Mouse (Mus musculus): ENCODE measurements around the gene Ltbp2. TPM values are rescaled to one million over a fixed set of nuclear protein-coding genes. Genes with fewer than 3 reads are reported as not detected.
A peak's percentile ranks its signal among the peaks of the same experiment; 100 is the strongest.

The Ltbp2 gene
- total and polyA plus RNA-seq, 3 experiments, result 0.99 to 5.6 (median 2.3) TPM

- H3K9ac ChIP-seq (ENCODE audit: low read depth, low read length), result no peak overlapping the region
- H3K4me3 ChIP-seq, result no peak overlapping the region
- no peaks in the 10 kb centered on the region; the same call in 1 of the 2 replicates for H3K27me3 ChIP-seq (ENCODE audit: control insufficient read depth, insufficient read depth, low read length)
- DNase-seq, result peak; percentile 57 to 62
- peaks cover 6% of the 10 kb centered on the region for H3K4me1 ChIP-seq (ENCODE audit: control insufficient read depth, insufficient read depth, low read length)
- no peak overlapping the region for H3K27ac ChIP-seq
- no peaks in the 10 kb centered on the region for H3K36me3 ChIP-seq (ENCODE audit: control insufficient read depth, insufficient read depth, low read length)
- TF ChIP-seq CTCF (IDR thresholded peaks at IDR 0.05) (no peak), EP300 (IDR thresholded peaks at IDR 0.05; ENCODE audit: insufficient read depth, low read depth, low read length) (0 out of 2 replicates have a peak, but pooled peaks have one; percentile 42)
- WGBS, result 20% methylated on average over 11 of the region's 11 CpGs
- intact Hi-C loops (cut with DNase I), result no loop called here
- H3K79me2 ChIP-seq (replicated peaks; ENCODE audit: control insufficient read depth, insufficient read depth, low read length), result no peaks in the 10 kb centered on the region
Observed at GRCm38 (mm10) chr12:84851403-84852040, 24.8 kb downstream of the Ltbp2 start.

- H3K79me2 ChIP-seq (replicated peaks; ENCODE audit: control insufficient read depth, insufficient read depth, low read length), result no peaks in the 10 kb centered on the region
- peaks cover 6% of the 10 kb centered on the region for H3K4me1 ChIP-seq (ENCODE audit: control insufficient read depth, insufficient read depth, low read length)
- H3K4me3 ChIP-seq, result no peak overlapping the region
- 55% methylated on average over 6 of the region's 6 CpGs for WGBS
- DNase-seq, result no peak
- intact Hi-C loops (cut with DNase I), result no loop called here
- H3K27ac ChIP-seq, result no peak overlapping the region
- no peaks in the 10 kb centered on the region for H3K36me3 ChIP-seq (ENCODE audit: control insufficient read depth, insufficient read depth, low read length)
- no peak for TF ChIP-seq POLR2A (IDR thresholded peaks at IDR 0.05; ENCODE audit: insufficient read depth, low read depth, low read length)
- TF ChIP-seq EP300 (IDR thresholded peaks at IDR 0.05; ENCODE audit: insufficient read depth, low read depth, low read length), result no peak
- TF ChIP-seq CTCF (IDR thresholded peaks at IDR 0.05), result no peak
- no peaks in the 10 kb centered on the region; the same call in 1 of the 2 replicates for H3K27me3 ChIP-seq (ENCODE audit: control insufficient read depth, insufficient read depth, low read length)
- no peak overlapping the region for H3K9ac ChIP-seq (ENCODE audit: low read depth, low read length)
Observed at GRCm38 (mm10) chr12:84847882-84848281, 28.4 kb downstream of the Ltbp2 start.

GRCm38 (mm10) chr12:84847480-84847879 lies 28.9 kb downstream of the Ltbp2 start:
- no peak for TF ChIP-seq CTCF (IDR thresholded peaks at IDR 0.05)
- TF ChIP-seq EP300 (IDR thresholded peaks at IDR 0.05; ENCODE audit: insufficient read depth, low read depth, low read length), result no peak
- TF ChIP-seq POLR2A (IDR thresholded peaks at IDR 0.05; ENCODE audit: insufficient read depth, low read depth, low read length), result no peak
- WGBS, result 53% methylated on average over 7 of the region's 7 CpGs
- Histone ChIP-seq H3K27me3 (ENCODE audit: control insufficient read depth, insufficient read depth, low read length) (no peaks in the 10 kb centered on the region; the same call in 1 of the 2 replicates), H3K4me1 (ENCODE audit: control insufficient read depth, insufficient read depth, low read length) (peaks cover 6% of the 10 kb centered on the region), H3K4me3 (no peak overlapping the region), H3K36me3 (ENCODE audit: control insufficient read depth, insufficient read depth, low read length) (no peaks in the 10 kb centered on the region), H3K79me2 (replicated peaks; ENCODE audit: control insufficient read depth, insufficient read depth, low read length) (no peaks in the 10 kb centered on the region), H3K27ac (no peak overlapping the region), H3K9ac (ENCODE audit: low read depth, low read length) (no peak overlapping the region)
- intact Hi-C loops (cut with DNase I), result no loop called here
- no peak for DNase-seq

- WGBS, result 47% methylated on average over 9 of the region's 9 CpGs
- intact Hi-C loops (cut with DNase I), result no loop called here
Observed at GRCm38 (mm10) chr12:84846594-84847014, 29.7 kb downstream of the Ltbp2 start.

GRCm38 (mm10) chr12:84842706-84843105 lies 33.6 kb downstream of the Ltbp2 start:
- DNase-seq, result no peak
- intact Hi-C loops (cut with DNase I), result no loop called here
- H3K4me1 ChIP-seq (ENCODE audit: control insufficient read depth, insufficient read depth, low read length), result no peaks in the 10 kb centered on the region
- H3K27me3 ChIP-seq (ENCODE audit: control insufficient read depth, insufficient read depth, low read length), result no peaks in the 10 kb centered on the region
- no peak for TF ChIP-seq EP300 (IDR thresholded peaks at IDR 0.05; ENCODE audit: insufficient read depth, low read depth, low read length)
- TF ChIP-seq POLR2A (IDR thresholded peaks at IDR 0.05; ENCODE audit: insufficient read depth, low read depth, low read length), result no peak
- TF ChIP-seq CTCF (IDR thresholded peaks at IDR 0.05), result no peak
- no peak overlapping the region for H3K9ac ChIP-seq (ENCODE audit: low read depth, low read length)
- H3K36me3 ChIP-seq (ENCODE audit: control insufficient read depth, insufficient read depth, low read length), result no peaks in the 10 kb centered on the region
- WGBS, result 88% methylated on average over 6 of the region's 6 CpGs
- no peaks in the 10 kb centered on the region for H3K79me2 ChIP-seq (replicated peaks; ENCODE audit: control insufficient read depth, insufficient read depth, low read length)
- no peak overlapping the region for H3K27ac ChIP-seq
- no peak overlapping the region for H3K4me3 ChIP-seq

More at GRCm38 (mm10) chr12:84846594-84847014, 29.7 kb downstream of the Ltbp2 start:
- Histone ChIP-seq H3K27me3 (ENCODE audit: control insufficient read depth, insufficient read depth, low read length) (no peaks in the 10 kb centered on the region; the same call in 1 of the 2 replicates), H3K9ac (ENCODE audit: low read depth, low read length) (no peak overlapping the region), H3K4me3 (no peak overlapping the region), H3K36me3 (ENCODE audit: control insufficient read depth, insufficient read depth, low read length) (no peaks in the 10 kb centered on the region), H3K27ac (no peak overlapping the region), H3K79me2 (replicated peaks; ENCODE audit: control insufficient read depth, insufficient read depth, low read length) (no peaks in the 10 kb centered on the region), H3K4me1 (ENCODE audit: control insufficient read depth, insufficient read depth, low read length) (peaks cover 4% of the 10 kb centered on the region; the same call in 1 of the 2 replicates)
- no peak for DNase-seq
- TF ChIP-seq EP300 (IDR thresholded peaks at IDR 0.05; ENCODE audit: insufficient read depth, low read depth, low read length), result no peak
- no peak for TF ChIP-seq CTCF (IDR thresholded peaks at IDR 0.05)
- no peak for TF ChIP-seq POLR2A (IDR thresholded peaks at IDR 0.05; ENCODE audit: insufficient read depth, low read depth, low read length)

Measured in heart, adult 2 months (tissue).